Mouse (Mus musculus) ES-E14 (cell line): ENCODE results near the gene Foxo6.

Source experiments
- CHD2 ChIP-seq: IDR thresholded peaks from 2 replicates; pipeline ENCODE4 v1.6.1; 2014; ENCODE audit warnings: mild to moderate bottlenecking, low read depth, low read length, inconsistent platforms
- HCFC1 ChIP-seq: IDR thresholded peaks from 2 replicates; pipeline ENCODE4 v1.6.1; 2012; ENCODE audit warnings: low read length, inconsistent platforms, borderline replicate concordance; ENCODE audit not compliant: insufficient read depth

DNA sequence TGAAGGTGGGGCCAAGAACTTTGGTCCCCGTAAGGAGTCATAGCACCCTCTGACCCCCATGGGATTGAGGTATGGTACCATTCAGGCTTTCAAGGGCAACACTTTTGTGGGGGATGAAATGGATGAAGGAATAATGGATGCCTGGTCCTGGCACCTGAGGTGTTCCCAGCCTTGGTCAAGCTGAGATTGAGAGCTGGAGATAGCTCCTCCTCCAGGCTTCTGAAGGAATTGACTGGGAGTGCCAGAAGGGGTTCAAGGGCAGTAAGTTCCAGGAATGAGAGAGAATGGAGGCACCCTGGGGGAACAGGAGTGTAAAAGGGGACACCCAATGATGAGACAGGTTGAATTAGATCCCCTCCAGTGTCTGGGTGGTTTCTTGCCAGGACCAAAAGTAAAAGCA is 3.0 kb downstream of the Foxo6 start:
- no peak for TF ChIP-seq CHD2
- no peak for TF ChIP-seq HCFC1
